In genomic region chr1:47097084-47097996, GRCm38 (mm10) we compare ENCODE assay signal across 19 mouse cellular contexts.
A peak's percentile ranks its signal among the peaks of the same experiment; 100 is the strongest.
DNase-seq lines count a peak whose midpoint lies in the region; ATAC-seq and TF ChIP-seq lines count a peak whose summit lies in the region.
"Had no signal": no experiment of that assay in that cellular context is flagged by ENCODE, and none has a peak within 500 bp of the region (broad histone marks: within the 10 kb centered on the region; RNA-seq: fewer than 3 reads in every experiment).

No protein-coding gene starts in this region.

- H3K4me2 ChIP-seq in forebrain, postnatal 0 days (ENCODE audit: low read depth): no peak overlapping the region
- H3K4me2 ChIP-seq in myocyte (ENCODE audit: low read depth): peak overlapping the region; percentile 27
- H3K4me2 ChIP-seq: heart, embryonic 13.5 days; hindbrain, embryonic 13.5 days had no signal

- H3K4me3 ChIP-seq in forebrain, embryonic 10.5 days: no peak overlapping the region
- H3K4me3 ChIP-seq in forebrain, postnatal 0 days (ENCODE audit: low read depth, low read length): no peak overlapping the region
- no peak overlapping the region for H3K4me3 ChIP-seq in myocyte
- H3K4me3 ChIP-seq: embryonic facial prominence, embryonic 10.5 days; heart, embryonic 13.5 days; hindbrain, embryonic 13.5 days had no signal

- no peak for TF ChIP-seq CTCF in forebrain, postnatal 0 days (IDR thresholded peaks at IDR 0.05; ENCODE audit: low read depth)

- intact Hi-C loops in heart, postnatal 10 days (cut with DNase I): no loop called here
- intact Hi-C loops in heart, postnatal 36 days (cut with DNase I): no loop called here

- H3K79me2 ChIP-seq in myocyte (ENCODE audit: control insufficient read depth, insufficient read depth): no peaks in the 10 kb centered on the region

- peak overlapping the region; percentile 76 for H3K27ac ChIP-seq in forebrain, embryonic 10.5 days
- H3K27ac ChIP-seq in forebrain, postnatal 0 days (ENCODE audit: low read depth, low read length): no peak overlapping the region
- H3K27ac ChIP-seq: embryonic facial prominence, embryonic 10.5 days; heart, embryonic 13.5 days; hindbrain, embryonic 13.5 days; hindbrain, postnatal 0 days had no signal

- 73% methylated on average over 7 of the region's 7 CpGs for WGBS in forebrain, embryonic 10.5 days
- 43% methylated on average over 7 of the region's 7 CpGs for WGBS in forebrain, postnatal 0 days

- H3K9me3 ChIP-seq in forebrain, embryonic 10.5 days: no peaks in the 10 kb centered on the region
- no peaks in the 10 kb centered on the region for H3K9me3 ChIP-seq in forebrain, postnatal 0 days (ENCODE audit: low read length)
- H3K9me3 ChIP-seq: embryonic facial prominence, embryonic 10.5 days; G1E; heart, embryonic 13.5 days; hindbrain, embryonic 13.5 days had no signal

- peaks cover 7% of the 10 kb centered on the region for H3K4me1 ChIP-seq in forebrain, embryonic 10.5 days
- H3K4me1 ChIP-seq in forebrain, postnatal 0 days (ENCODE audit: insufficient read depth): no peaks in the 10 kb centered on the region
- H3K4me1 ChIP-seq: heart, embryonic 13.5 days had no signal

- ATAC-seq in forebrain, postnatal 0 days: no peak
- ATAC-seq: CD4-positive, CD25-positive, alpha-beta regulatory T cell, adult 4 months; hindbrain, postnatal 0 days had no signal

- H3K27me3 ChIP-seq in forebrain, embryonic 10.5 days (ENCODE audit: poor library complexity, severe bottlenecking): no peaks in the 10 kb centered on the region
- H3K27me3 ChIP-seq in forebrain, postnatal 0 days (ENCODE audit: insufficient read depth, low read length): no peaks in the 10 kb centered on the region
- H3K27me3 ChIP-seq in myocyte (ENCODE audit: control insufficient read depth, insufficient read depth, insufficient read length): no peaks in the 10 kb centered on the region
- H3K27me3 ChIP-seq: heart, embryonic 13.5 days; hindbrain, embryonic 13.5 days had no signal

- no peaks in the 10 kb centered on the region for H3K36me3 ChIP-seq in forebrain, embryonic 10.5 days (replicated peaks)
- no peaks in the 10 kb centered on the region for H3K36me3 ChIP-seq in forebrain, postnatal 0 days (ENCODE audit: insufficient read depth)
- H3K36me3 ChIP-seq in myocyte (ENCODE audit: control insufficient read depth, insufficient read depth): no peaks in the 10 kb centered on the region
- H3K36me3 ChIP-seq: embryonic facial prominence, embryonic 10.5 days; G1E; heart, embryonic 13.5 days; hindbrain, embryonic 13.5 days had no signal

- H3K9ac ChIP-seq in forebrain, postnatal 0 days: no peak overlapping the region
- H3K9ac ChIP-seq: heart, embryonic 13.5 days; hindbrain, embryonic 13.5 days had no signal

- no peak for TF ChIP-seq POLR2A in myocyte (IDR thresholded peaks at IDR 0.05; ENCODE audit: insufficient read length, low read depth)

- H3ac ChIP-seq in myocyte (ENCODE audit: control insufficient read depth, insufficient read length): no peak overlapping the region

- DNase-seq in forebrain, embryonic 10.5 days (ENCODE audit: extremely low spot score, low spot score): no peak
- no peak for DNase-seq in forebrain, postnatal 0 days
- peak; percentile 3 to 7 for DNase-seq in heart, postnatal 10 days
- DNase-seq in heart, postnatal 36 days: no peak
- DNase-seq in Muller cell, postnatal 12 days (ENCODE audit: inconsistent ontology term): peak; percentile 93
- no peak for DNase-seq in urinary bladder, postnatal 25 days (ENCODE audit: low spot score)
- DNase-seq: adrenal gland, postnatal 10 days; B cell, adult 2 months; cerebellum, adult 18-20 months; cerebellum, adult 9-11 months; gastrocnemius, postnatal 36 days; heart, adult 11 months had no signal

TF ChIP-seq in myocyte, 11 proteins besides CTCF, POLR2A, EP300 and RAD21:
- TF ChIP-seq MYOD1 (IDR thresholded peaks at IDR 0.05; ENCODE audit: control insufficient read depth in 1 of 3, insufficient read length in 2 of 3, low read depth in 2 of 3) (no peak), CEBPB (IDR thresholded peaks at IDR 0.05; ENCODE audit: insufficient read depth, poor library complexity, severe bottlenecking) (no peak), USF1 (IDR thresholded peaks at IDR 0.05; ENCODE audit: low read depth) (no peak), REST (IDR thresholded peaks at IDR 0.05; ENCODE audit: insufficient read depth, insufficient read length) (no peak), MAX (IDR thresholded peaks at IDR 0.05; ENCODE audit: low read depth) (no peak), E2F4 (IDR thresholded peaks at IDR 0.05; ENCODE audit: insufficient read depth) (no peak)

Comparison
In these comparisons a context has a peak if more than half of its experiments do, and no peak if none do; other contexts are left out.
1. DNase-seq: peak in heart, postnatal 10 days (2 of 2) and Muller cell, postnatal 12 days (single experiment); none in forebrain, embryonic 10.5 days (single experiment), forebrain, postnatal 0 days (single experiment), heart, postnatal 36 days (0 of 2) and urinary bladder, postnatal 25 days (single experiment).